Mouse (Mus musculus): ENCODE results near the gene Sppl3. TPM values are rescaled to one million over a fixed set of nuclear protein-coding genes. Genes with fewer than 3 reads are reported as not detected.
A peak's percentile ranks its signal among the peaks of the same experiment; 100 is the strongest.

Sppl3 gene
- total RNA-seq, 2 experiments from 2014 or later: 75.2 to 76.2 TPM

DNA sequence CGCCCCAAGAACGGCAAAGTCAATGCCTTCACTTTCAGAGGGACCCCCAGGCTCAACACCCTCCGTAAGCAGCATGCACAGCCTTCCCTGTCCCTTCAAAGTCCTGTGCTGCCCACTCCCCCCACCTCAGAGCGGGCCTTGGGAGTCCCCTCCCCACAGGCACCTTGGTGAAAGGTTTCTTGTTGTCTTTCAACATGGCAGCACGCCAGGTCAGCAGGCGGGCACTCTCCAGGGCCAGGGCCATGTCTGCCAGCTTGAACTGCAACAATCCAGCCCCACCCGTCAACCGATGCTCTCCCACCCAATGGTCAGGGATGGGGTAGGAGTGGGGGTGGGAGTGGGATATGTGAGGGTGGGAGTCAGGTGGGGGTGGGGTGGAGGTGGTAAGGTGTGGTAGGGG is 100.2 kb downstream of the Sppl3 start:
- no peak for DNase-seq (ENCODE audit: low spot score in 2 of 2)
- H3K27ac ChIP-seq: no peak overlapping the region
- TF ChIP-seq CTCF (conservative IDR thresholded peaks at IDR 0.05): no peak
- no peak overlapping the region for H3K4me3 ChIP-seq

DNA sequence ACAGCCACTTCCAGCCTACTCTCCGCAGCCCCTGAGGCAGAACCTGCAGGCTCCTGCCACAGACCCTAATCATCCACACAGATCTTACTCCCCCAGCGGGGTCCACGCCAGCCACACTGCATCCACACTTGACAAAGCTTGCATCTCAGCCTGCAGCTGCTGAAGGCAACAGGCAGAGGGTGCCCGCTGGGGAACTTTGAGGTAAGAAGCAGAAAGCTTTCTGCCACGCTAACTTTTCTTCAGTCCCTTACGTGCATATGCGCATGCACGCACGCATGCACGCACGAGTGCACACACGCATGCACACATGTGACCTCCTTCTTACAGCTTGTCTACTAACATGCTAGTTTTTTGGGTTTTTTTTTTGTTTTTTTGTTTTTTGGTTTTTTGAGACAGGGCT is 102.3 kb downstream of the Sppl3 start:
- DNase-seq (ENCODE audit: low spot score in 2 of 2): no peak
- no peak for TF ChIP-seq CTCF (conservative IDR thresholded peaks at IDR 0.05)
- no peak overlapping the region for H3K4me3 ChIP-seq
- no peak overlapping the region for H3K27ac ChIP-seq

DNA sequence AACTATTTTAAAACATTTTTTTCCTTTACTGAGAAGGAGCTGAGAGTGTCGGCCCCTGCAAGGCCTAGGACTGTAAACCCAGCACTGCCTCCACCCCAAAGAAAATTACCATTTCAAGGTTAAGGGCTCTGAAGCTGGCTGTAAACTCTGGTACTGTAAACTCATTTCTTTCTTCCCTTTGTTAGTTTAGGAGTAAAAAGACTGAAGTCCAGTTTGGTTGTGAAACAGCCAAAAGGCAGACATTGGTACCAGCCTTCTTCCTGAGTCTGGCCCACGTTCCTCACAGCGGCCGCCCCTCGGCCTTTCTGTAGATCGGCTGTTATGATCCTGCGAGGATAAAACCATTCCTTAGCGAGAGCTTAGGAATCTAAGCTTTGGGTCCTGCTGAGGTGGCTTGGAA is 103.6 kb downstream of the Sppl3 start:
- no peak overlapping the region for H3K4me3 ChIP-seq
- no peak for TF ChIP-seq CTCF (conservative IDR thresholded peaks at IDR 0.05)
- no peak for DNase-seq (ENCODE audit: low spot score in 2 of 2)
- no peak overlapping the region for H3K27ac ChIP-seq

DNA sequence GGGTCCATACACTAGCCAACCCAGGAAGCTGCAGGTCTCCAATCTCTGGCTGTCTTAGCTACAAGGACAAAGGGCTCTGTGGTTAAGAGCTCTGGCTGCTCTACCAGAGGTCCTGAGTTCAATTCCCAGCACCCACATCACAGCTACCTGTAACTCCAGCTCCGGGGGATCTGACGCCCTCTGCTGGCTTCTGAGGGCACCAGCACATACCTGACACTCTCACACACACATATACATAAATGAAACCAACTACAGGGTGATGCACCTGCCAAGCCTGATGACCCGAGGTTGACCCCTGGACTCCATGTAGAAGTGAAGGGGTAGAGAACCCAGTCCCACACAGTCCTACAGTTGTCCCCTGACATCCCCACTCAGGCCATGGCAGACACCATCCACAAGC is 105.5 kb downstream of the Sppl3 start:
- no peak for TF ChIP-seq CTCF (conservative IDR thresholded peaks at IDR 0.05)
- Histone ChIP-seq H3K4me3 (no peak overlapping the region), H3K27ac (no peak overlapping the region)
- no peak for DNase-seq (ENCODE audit: low spot score in 2 of 2)

DNA sequence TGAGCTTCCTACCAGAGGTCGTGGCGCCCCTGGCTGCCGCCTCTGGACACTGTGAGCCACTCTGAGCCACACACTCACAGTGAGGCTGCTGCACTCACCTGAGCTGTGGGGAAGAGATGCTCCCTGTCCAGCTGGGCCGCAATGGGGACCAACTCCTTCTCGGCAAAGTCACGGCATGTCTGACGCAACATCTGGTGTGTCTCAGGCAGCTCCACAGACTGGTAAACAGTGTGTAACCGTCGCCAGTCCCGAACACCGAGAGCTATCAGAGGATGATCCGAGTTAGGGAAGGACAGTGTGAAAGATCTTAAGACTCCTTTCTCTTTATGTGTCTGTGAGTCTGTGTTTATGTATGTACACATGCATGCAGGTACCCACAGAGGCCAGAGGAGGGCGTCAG is 106.5 kb downstream of the Sppl3 start:
- TF ChIP-seq CTCF (conservative IDR thresholded peaks at IDR 0.05): no peak
- H3K27ac ChIP-seq: no peak overlapping the region
- H3K4me3 ChIP-seq: no peak overlapping the region
- DNase-seq (ENCODE audit: low spot score in 2 of 2): no peak

DNA sequence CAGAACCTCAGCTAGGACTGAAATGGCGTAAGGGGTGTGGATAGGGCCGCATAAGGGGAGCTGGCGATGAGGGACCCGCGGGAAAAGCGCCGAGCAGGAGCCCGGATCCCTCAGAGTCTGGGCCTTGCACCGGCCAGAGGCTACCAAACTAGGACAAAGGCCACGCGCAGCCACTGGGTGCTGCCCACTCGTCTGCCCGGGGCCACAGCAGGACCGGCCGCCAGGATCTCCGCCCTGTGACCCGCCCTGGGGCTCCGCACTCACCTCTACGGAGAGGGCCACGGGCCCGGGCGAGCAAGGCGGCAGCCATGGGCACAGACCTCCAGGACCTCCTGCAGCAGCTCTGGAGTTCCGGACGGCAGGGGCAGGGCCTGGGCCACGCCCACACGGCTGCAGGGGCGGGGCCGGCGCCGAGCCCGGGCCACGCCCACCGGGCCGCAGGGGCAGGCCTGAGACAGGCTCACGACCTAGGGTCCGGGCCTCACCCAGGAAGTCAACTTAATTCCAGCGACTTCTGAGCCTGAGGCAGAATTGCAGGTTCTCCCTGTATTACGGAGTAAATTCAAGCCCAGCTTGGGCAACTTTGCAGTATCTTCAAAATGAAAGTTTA is 108.1 kb downstream of the Sppl3 start, which contains the start of gene Acads:
Gene Acads (minus strand): TSS at position 386 of the 610 bp plus-strand sequence.
- Histone ChIP-seq H3K27ac (peak within 1 kb of the TSS; percentile 47), H3K4me3 (peak within 1 kb of the TSS; percentile 60)
- no peak for TF ChIP-seq CTCF (conservative IDR thresholded peaks at IDR 0.05)
- DNase-seq (ENCODE audit: low spot score in 2 of 2): peak in 1 of 2 experiments; percentile 37

DNA sequence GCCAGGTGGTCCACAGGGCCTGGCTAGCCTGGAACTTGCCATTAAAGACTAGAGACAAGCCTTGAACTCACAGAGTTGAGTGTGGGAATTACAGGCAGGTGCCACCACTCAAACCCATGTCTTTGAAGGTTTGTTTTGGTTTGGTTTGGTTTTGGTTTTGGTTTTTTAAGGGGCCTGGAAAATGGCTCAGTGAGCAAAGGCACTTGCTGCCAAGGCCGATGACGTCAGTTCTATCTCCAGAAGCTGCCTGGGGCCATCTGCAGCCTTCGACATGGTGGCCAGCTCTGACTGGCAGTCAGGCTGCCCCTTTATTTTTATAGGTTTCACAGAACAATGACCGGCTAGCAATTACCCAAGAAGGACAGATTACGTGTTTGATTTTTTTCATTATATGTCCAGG is 110.0 kb downstream of the Sppl3 start:
- TF ChIP-seq CTCF (conservative IDR thresholded peaks at IDR 0.05): no peak
- H3K27ac ChIP-seq: peak overlapping the region; percentile 23; the same call in 1 of the 2 replicates

DNA sequence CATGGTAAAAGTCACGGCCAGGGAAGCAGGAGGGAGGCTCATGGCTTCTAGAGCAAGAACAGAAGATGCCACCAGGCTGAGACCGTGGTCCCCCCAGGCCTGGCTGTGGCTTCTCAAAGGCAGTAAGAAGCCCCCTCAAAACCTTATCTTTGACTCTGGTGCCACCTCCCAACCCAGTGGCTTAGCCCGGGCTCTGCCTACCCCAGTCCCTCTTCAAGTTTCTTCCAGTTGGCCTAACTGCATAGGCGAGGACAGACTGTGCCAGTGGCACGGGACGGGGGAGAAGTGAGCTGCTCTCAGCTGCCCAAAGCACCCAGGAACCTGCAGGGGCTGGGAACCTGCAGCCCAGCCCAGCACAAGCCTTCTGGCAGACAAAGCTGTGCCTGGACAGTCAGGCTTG is 113.8 kb downstream of the Sppl3 start:
- TF ChIP-seq CTCF (conservative IDR thresholded peaks at IDR 0.05): no peak
- peak overlapping the region; percentile 78; the same call in 1 of the 2 replicates for H3K27ac ChIP-seq
- DNase-seq (ENCODE audit: low spot score in 2 of 2): no peak
- H3K4me3 ChIP-seq: no peak overlapping the region

More for the DNA sequence above, 110.0 kb downstream of the Sppl3 start:
- DNase-seq (ENCODE audit: low spot score in 2 of 2): no peak
- H3K4me3 ChIP-seq: no peak overlapping the region

DNA sequence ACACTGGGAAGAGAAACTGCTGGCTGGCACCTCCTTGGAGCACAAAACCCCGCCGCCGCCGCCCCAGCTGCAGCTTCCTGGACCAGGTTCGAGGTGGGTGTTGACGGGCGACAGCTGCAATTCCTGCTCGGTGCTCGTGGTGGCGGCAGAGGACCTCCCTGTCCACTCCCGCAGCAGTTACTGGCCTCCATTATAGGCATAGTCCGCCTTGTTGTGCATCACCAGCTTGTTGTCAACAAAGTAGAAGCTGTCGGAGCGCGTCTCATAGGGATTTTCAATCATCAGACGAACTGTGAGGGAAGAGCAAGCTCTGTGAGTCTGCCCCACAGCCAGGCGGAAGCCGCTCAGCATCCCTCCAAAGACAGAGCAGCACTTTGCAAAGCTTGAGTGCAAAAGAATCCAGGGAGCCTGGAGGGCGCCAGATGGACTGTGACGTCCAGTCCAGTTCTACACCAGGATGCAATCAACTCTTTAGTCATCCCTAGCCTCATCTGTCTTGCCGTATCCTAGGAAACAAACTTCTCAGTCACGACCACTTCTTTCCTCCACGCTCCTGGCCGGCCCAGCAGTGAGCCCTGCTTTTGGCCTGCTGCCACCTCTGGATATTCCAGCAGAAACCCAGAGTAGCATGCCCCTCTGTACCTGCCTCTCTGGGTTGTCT is 114.4 kb downstream of the Sppl3 start:
- H3K27ac ChIP-seq: peak overlapping the region; percentile 78
- peak; percentile 84 to 88 for DNase-seq (ENCODE audit: low spot score in 2 of 2)
- H3K4me3 ChIP-seq: no peak overlapping the region; the same call in 1 of the 2 replicates
- TF ChIP-seq CTCF (conservative IDR thresholded peaks at IDR 0.05): peak; percentile 97

DNA sequence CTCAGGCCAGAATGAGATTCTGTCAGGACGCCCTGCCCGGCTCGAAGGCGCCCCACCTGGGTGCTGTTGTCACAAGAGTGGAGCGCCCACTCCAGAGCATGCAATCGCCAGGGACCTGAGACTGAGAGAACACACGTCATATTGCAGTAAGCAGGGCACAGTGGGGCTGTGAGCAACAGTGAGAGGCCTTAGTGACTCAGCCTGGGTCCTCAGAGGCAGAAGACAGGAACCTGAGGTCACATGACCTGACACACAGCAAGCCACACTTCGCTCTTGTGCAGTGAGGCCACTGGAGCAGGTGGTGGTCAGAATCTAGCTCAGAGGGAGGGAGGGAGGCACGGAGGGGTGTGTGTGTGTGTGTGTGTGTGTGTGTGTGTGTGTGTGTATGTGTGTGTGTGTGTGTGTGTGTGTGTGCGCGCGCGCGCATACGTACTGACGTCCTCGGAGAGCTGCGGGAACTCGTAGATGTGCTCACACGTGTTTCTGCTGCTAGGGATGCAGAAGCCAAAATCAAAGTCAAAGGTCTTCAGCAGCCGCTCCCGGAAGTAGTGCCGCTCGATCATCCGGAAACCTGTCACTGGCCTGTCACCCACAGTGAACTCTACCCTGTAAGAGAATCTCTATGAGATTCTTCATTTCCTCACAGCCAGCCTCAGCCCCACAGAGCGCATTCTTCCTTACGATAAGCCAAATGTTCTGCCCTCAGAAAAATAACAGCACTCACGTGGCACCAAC is 115.8 kb downstream of the Sppl3 start:
- Histone ChIP-seq H3K4me3 (no peak overlapping the region), H3K27ac (peak overlapping the region; percentile 78; the same call in 1 of the 2 replicates)
- TF ChIP-seq CTCF (conservative IDR thresholded peaks at IDR 0.05): no peak
- DNase-seq (ENCODE audit: low spot score in 2 of 2): no peak

DNA sequence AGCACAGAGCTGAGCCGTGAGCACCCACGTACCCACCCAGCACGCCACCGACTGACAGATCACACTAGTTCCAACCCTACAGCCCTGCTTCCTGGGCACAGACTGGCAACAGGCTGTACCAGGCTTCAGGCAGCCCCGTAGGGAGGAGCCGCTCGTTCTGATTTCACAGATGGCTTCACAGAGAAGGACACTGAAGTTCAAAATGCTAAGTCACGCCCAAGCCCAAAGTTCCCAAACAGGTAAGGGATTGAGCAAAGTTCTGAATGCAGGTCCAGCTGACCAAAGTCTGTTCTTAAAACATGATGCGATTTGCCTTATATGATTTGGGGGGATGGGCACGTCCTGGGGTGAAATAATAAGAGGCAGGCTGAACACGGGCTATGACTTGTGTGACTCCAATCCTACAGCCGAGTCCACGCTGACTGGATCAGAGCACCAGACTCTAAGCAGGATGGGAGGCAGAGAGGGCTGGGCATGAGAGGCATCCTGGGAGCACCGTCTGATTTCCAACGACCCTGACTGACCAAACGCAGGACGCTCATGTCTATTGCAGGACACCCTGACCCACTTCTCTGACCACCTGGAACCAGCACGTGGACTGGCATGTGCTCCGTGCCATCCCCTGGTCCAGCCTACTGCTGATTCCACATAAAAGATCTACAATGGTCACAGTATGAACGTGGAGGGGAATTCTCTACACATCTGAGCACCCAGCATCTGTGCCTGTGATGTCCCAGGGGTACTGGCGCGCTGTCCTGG is 116.7 kb downstream of the Sppl3 start:
- no peak for TF ChIP-seq CTCF (conservative IDR thresholded peaks at IDR 0.05)
- Histone ChIP-seq H3K4me3 (no peak overlapping the region), H3K27ac (peak overlapping the region; percentile 53; the same call in 1 of the 2 replicates)
- DNase-seq (ENCODE audit: low spot score in 2 of 2): no peak

DNA sequence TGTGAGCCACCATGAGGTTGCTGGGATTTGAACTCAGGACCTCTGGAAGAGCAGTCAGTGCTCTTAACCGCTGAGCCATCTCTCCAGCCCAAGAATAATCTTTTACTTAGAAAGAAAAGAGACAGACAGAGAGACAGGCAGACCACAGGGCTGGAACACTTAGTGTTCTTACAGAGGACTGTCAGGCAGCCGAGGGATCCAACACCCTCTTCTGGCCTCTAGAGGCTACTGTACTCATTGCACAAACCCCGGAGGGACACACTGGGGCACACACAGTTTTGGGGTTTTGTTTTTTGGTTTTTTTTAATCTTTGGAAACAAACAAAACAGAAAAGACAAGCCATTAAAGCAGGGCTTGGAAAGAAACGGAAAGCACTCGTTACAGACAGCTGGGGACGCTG is 118.4 kb downstream of the Sppl3 start:
- Histone ChIP-seq H3K4me3 (no peak overlapping the region), H3K27ac (no peak overlapping the region)
- TF ChIP-seq CTCF (conservative IDR thresholded peaks at IDR 0.05): peak; percentile 62
- DNase-seq (ENCODE audit: low spot score in 2 of 2): no peak

DNA sequence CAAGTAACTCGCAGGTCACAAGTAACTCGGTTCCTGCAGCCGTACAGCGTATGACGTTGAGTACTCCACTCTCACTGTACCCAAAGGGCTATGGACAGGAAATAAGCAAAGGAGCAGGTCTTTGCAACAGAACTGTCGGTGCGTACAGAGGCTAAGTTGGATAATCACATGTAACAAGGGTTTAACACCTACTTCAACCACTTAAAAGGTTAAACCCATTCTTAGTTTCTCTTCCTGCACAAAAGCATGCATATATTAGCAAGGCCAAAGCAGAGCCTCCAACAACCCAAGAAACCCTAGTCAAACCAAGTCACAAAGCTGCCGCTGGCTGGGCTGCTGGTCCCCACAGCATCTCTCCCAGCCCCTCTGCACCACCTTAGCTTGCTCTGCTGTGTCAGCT is 121.5 kb downstream of the Sppl3 start:
- Histone ChIP-seq H3K4me3 (no peak overlapping the region), H3K27ac (no peak overlapping the region)
- no peak for DNase-seq (ENCODE audit: low spot score in 2 of 2)
- no peak for TF ChIP-seq CTCF (conservative IDR thresholded peaks at IDR 0.05)

All from layer of hippocampus, adult 2 months (tissue).